Mouse (Mus musculus): ENCODE results near the gene Commd1. TPM values are rescaled to one million over a fixed set of nuclear protein-coding genes. Genes with fewer than 3 reads are reported as not detected.

The Commd1 gene
- polyA plus RNA-seq, 1 experiment from 2014 or later, result 332 TPM

DNA sequence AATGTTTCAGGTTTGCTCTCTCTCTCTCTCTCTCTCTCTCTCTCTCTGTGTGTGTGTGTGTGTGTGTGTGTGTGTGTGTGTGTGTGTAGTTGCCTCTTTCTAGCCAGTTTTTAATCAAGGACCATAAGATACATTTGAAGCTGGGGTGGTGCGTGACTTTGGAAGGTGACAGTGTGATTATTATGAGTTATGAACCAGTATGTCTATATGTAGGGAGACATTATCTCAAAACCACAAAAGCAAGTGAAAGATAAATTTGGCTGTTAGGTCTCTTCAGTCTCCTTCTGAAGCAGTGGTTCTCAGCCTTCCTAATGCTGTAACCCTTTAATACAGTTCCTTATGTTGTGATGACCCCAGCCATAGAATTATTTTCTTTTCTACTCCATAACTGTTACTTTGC is 96.8 kb downstream of the Commd1 start:
- H3K9ac ChIP-seq, result no peak overlapping the region
- H3K4me1 ChIP-seq, result no peaks in the 10 kb centered on the region
- WGBS, result 96% methylated on average over 1 of the region's 1 CpGs
- H3K4me2 ChIP-seq (replicated peaks), result no peak overlapping the region
- no peaks in the 10 kb centered on the region for H3K9me3 ChIP-seq (replicated peaks)
- H3K27me3 ChIP-seq, result no peaks in the 10 kb centered on the region
- H3K27ac ChIP-seq (replicated peaks), result no peak overlapping the region
- ATAC-seq (ENCODE audit: insufficient number of reproducible peaks, low FRiP score, low TSS enrichment, low read depth), result no peak
- no peak overlapping the region for H3K4me3 ChIP-seq (replicated peaks)
- H3K36me3 ChIP-seq, result no peaks in the 10 kb centered on the region

DNA sequence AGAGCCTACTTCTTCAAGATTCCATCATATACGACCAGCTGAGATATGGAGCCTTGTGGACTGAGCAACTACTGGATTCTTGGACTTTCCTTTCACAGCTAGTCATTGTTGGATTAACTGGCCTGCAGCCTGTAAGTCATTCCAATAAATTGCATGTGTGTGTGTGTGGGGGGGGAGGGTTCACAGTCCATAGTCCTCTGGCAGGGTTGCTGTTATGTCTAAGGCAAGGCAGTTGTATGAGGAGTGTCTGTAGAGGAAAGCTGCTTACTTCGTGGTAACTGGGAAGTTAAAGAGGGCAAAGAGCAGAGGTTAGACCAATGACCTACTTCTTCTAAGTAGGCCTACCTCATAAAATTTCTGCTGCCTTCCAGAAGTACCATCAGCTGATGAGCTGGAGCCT is 98.5 kb downstream of the Commd1 start:
- Histone ChIP-seq H3K4me3 (replicated peaks) (no peak overlapping the region), H3K4me1 (no peaks in the 10 kb centered on the region), H3K9me3 (replicated peaks) (no peaks in the 10 kb centered on the region), H3K27me3 (no peaks in the 10 kb centered on the region), H3K27ac (replicated peaks) (no peak overlapping the region), H3K9ac (no peak overlapping the region), H3K4me2 (replicated peaks) (no peak overlapping the region), H3K36me3 (no peaks in the 10 kb centered on the region)
- 91% methylated on average over 2 of the region's 2 CpGs for WGBS
- no peak for ATAC-seq (ENCODE audit: insufficient number of reproducible peaks, low FRiP score, low TSS enrichment, low read depth)

DNA sequence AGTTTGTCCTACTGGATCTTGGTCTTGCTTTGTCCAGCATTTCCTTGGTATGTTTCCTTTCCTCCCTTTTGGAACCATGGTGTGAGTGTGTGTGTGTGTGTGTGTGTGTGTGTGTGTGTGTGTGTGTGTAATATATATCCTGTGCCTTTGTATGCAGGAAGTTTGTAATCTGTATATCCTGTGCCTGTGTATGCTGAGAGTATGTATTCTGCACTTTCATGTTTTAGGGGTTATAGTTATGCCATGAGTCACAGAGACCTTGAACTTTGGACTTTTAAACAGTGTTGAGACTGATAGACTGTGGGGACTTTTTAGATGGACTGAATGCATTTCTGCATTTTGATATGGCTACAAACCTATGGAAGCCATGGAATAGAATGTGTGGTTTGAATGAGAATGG is 99.3 kb downstream of the Commd1 start:
- Histone ChIP-seq H3K4me2 (replicated peaks) (no peak overlapping the region), H3K9me3 (replicated peaks) (no peaks in the 10 kb centered on the region), H3K4me1 (no peaks in the 10 kb centered on the region), H3K4me3 (replicated peaks) (no peak overlapping the region), H3K36me3 (no peaks in the 10 kb centered on the region), H3K9ac (no peak overlapping the region), H3K27me3 (no peaks in the 10 kb centered on the region), H3K27ac (replicated peaks) (no peak overlapping the region)
- no peak for ATAC-seq (ENCODE audit: insufficient number of reproducible peaks, low FRiP score, low TSS enrichment, low read depth)

DNA sequence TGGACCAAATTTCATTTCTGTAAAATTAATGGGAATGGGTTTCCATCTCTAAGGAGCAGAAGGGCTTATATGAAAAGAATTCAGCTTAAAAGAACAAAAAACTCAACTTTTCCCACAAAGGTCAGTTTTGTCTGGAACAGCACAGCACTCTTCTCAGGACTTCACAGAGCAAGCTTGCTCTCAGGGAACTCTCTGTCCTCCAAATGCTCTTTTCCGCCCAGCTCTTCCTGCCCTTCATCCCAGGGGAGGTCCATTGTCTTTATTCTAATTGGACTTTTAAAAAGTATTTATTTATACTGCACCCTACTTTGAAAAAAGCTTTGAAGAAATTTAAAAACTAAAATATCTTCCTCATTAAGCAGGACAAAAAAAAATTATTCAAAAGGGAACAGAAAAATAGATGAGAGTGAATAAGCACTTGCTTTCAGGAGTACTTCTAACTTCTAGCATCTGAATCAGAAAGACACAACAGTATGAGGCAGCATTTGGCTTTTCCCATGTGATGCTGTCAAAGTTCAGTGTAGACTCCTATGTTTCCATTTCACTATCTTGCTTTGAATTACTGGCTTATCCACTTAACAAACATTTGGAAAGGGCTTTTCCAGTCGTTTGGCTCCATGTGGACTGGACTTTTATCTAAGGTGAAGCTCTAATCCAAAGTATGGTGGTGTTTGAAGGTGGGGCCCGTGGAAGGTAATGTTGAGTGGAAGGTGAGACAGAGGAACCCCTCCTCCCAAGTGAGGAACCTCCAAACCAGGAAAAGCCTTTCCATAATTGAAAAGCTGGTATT is 101.6 kb downstream of the Commd1 start:
- Histone ChIP-seq H3K4me2 (replicated peaks) (no peak overlapping the region), H3K9me3 (replicated peaks) (no peaks in the 10 kb centered on the region), H3K4me3 (replicated peaks) (no peak overlapping the region), H3K27me3 (no peaks in the 10 kb centered on the region), H3K4me1 (no peaks in the 10 kb centered on the region), H3K9ac (no peak overlapping the region), H3K27ac (replicated peaks) (no peak overlapping the region), H3K36me3 (no peaks in the 10 kb centered on the region)
- WGBS, result 69% methylated on average over 3 of the region's 3 CpGs
- ATAC-seq (ENCODE audit: insufficient number of reproducible peaks, low FRiP score, low TSS enrichment, low read depth), result no peak

DNA sequence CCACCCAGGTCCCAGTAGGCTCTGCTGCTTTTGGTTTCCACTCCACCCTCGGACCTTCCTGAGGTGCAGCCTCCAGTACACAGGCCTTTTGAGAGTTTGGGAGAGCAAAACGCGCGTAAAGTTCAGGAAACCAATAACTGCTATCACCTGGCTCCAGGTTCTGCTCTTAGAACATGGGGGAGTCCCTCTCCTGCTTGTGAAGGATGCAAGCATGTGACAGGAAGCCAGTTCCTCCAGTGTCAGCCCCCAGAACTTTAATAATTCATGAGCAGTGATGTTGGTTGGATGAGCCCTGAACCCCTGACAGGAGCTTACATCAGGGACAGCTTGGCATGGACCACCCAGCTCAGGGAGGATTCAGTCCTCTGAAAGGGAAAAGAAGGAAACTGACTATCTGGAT is 102.5 kb downstream of the Commd1 start:
- Histone ChIP-seq H3K4me3 (replicated peaks) (no peak overlapping the region), H3K4me1 (0 out of 2 replicates have a peak, but pooled peaks cover 7% of the 10 kb centered on the region), H3K4me2 (replicated peaks) (no peak overlapping the region), H3K36me3 (no peaks in the 10 kb centered on the region), H3K27ac (replicated peaks) (no peak overlapping the region), H3K9me3 (replicated peaks) (no peaks in the 10 kb centered on the region), H3K9ac (no peak overlapping the region), H3K27me3 (no peaks in the 10 kb centered on the region)
- 75% methylated on average over 4 of the region's 4 CpGs for WGBS
- no peak for ATAC-seq (ENCODE audit: insufficient number of reproducible peaks, low FRiP score, low TSS enrichment, low read depth)

DNA sequence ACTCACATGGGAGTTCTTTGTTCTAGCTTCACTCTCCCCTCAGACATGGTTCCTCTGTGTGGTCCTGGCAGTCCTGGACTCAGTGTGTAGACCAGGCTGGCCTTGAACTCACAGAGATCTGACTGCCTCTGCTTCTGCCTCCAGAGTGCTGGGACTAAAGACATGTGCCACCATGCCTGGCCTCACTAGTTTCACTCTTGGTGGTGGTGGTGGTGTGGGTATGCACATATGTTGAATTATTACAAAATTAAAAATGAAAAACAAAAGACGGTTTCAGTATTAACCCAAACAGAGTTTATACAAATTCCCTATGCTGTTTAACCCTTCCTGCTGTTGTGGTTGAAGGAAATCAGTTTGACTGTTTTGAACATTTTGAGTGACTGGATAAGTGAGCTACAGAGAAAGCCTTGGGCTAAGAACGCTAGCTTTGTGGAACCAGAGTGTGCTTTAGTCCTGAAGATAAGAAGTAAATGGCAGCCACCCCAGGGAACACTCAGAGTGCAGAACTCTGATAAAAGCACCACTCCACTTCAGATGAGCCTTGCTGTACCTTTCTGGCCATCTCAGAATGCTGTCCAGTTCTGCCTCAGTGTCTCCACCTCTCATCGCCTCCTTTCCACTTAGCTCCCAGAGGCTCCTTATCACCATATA is 105.4 kb downstream of the Commd1 start:
- ATAC-seq (ENCODE audit: insufficient number of reproducible peaks, low FRiP score, low TSS enrichment, low read depth), result no peak
- Histone ChIP-seq H3K9me3 (replicated peaks) (no peaks in the 10 kb centered on the region), H3K4me1 (peaks cover 15% of the 10 kb centered on the region; the same call in 1 of the 2 replicates), H3K27ac (replicated peaks) (no peak overlapping the region), H3K4me3 (replicated peaks) (no peak overlapping the region), H3K27me3 (no peaks in the 10 kb centered on the region), H3K9ac (no peak overlapping the region), H3K4me2 (replicated peaks) (no peak overlapping the region), H3K36me3 (no peaks in the 10 kb centered on the region)
- WGBS, result 73% methylated on average over 3 of the region's 3 CpGs

DNA sequence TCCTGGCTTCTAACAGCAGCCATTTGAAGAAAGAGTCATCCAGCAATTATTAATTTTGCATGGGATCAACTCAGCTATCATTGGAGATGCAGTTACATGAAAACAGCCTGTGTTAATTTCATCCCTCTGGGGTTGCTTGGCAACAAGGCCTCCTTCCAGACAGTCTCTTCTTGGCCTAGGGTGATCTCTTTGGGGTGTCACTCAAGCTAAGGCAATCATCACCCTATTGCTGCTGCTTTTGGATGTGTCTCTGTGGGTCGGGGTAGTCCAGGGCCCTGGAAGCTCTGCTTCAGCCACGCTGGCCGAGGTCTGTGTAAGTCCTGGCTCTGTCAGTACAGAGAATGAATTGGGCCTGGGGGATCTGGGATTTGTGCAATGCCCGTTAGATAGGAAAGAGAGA is 106.9 kb downstream of the Commd1 start:
- Histone ChIP-seq H3K36me3 (no peaks in the 10 kb centered on the region), H3K4me3 (replicated peaks) (no peak overlapping the region), H3K9me3 (replicated peaks) (no peaks in the 10 kb centered on the region), H3K4me2 (replicated peaks) (no peak overlapping the region), H3K27ac (replicated peaks) (peak overlapping the region; percentile 55; the same call in 1 of the 2 replicates), H3K9ac (no peak overlapping the region), H3K27me3 (no peaks in the 10 kb centered on the region), H3K4me1 (peaks cover 15% of the 10 kb centered on the region; the same call in 1 of the 2 replicates)
- no peak for ATAC-seq (ENCODE audit: insufficient number of reproducible peaks, low FRiP score, low TSS enrichment, low read depth)
- WGBS, result 46% methylated on average over 4 of the region's 4 CpGs

DNA sequence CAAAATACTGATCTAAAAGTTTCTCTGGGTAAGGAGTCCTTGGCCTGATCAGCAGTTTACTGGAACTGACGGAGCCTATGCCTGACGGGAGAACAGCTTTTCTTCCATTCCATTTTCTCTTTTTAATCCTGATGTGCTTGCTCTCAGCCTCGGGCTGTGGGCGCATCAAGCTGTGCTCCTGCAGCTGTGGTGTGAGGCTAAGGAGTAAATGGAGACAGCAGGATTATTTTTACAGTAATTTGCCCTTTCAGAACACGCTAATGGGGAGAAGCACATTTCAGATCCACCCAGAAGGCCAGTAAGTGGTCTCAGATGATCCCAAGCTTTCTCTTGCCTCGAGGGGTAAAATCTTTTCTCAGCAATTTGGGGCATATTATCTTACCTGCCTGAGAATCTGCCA is 107.4 kb downstream of the Commd1 start:
- Histone ChIP-seq H3K9ac (no peak overlapping the region), H3K4me3 (replicated peaks) (no peak overlapping the region), H3K27me3 (no peaks in the 10 kb centered on the region), H3K27ac (replicated peaks) (peak overlapping the region; percentile 55), H3K4me1 (peaks cover 15% of the 10 kb centered on the region; the same call in 1 of the 2 replicates), H3K4me2 (replicated peaks) (no peak overlapping the region), H3K9me3 (replicated peaks) (no peaks in the 10 kb centered on the region), H3K36me3 (no peaks in the 10 kb centered on the region)
- ATAC-seq (ENCODE audit: insufficient number of reproducible peaks, low FRiP score, low TSS enrichment, low read depth), result no peak
- 32% methylated on average over 6 of the region's 6 CpGs for WGBS

DNA sequence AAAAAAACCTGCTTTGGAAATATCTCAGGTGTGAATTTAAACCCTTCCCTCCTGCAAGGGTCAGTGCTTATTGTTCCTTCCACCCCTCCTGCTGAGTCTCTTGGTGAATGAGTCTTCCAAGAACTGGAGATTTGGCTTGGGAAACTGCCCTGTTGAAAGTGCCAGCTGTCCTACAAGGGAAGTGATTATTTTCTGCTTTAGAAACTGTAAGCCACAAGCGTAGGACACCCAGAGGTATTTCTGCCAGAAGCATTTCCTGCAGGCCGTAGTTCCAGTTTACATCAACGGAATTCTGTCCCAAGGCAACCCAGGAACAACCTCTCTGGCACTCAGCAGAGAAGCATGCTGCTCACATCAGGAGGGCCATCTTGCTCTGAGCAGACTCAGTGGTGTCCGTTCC is 108.8 kb downstream of the Commd1 start:
- Histone ChIP-seq H3K9ac (no peak overlapping the region), H3K4me1 (peaks cover 15% of the 10 kb centered on the region; the same call in 1 of the 2 replicates), H3K9me3 (replicated peaks) (no peaks in the 10 kb centered on the region), H3K4me2 (replicated peaks) (no peak overlapping the region), H3K36me3 (no peaks in the 10 kb centered on the region), H3K27ac (replicated peaks) (no peak overlapping the region), H3K4me3 (replicated peaks) (no peak overlapping the region), H3K27me3 (no peaks in the 10 kb centered on the region)
- ATAC-seq (ENCODE audit: insufficient number of reproducible peaks, low FRiP score, low TSS enrichment, low read depth), result no peak
- WGBS, result 54% methylated on average over 4 of the region's 4 CpGs

DNA sequence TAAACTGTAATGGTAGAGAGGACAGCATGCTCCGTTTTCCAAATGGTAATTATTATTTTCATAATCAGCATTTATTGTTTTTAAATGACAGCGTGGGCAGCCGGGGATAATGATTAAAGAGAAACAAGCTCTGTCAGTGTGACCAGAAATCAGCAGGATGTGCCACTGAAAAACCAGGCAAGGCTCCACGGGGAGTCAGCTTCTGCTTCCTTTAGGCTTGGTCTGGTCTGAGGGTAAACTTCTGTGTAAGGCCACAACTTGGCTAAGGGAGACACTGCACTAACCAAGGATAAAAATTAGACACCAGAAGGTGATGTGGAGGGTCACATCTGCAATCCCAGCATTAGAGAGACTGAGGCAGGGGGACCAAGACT is 109.9 kb downstream of the Commd1 start:
- 51% methylated on average over 4 of the region's 4 CpGs for WGBS
- 0 out of 2 replicates have a peak overlapping the region, but pooled peaks have one; percentile 8 for H3K27ac ChIP-seq (replicated peaks)
- no peak overlapping the region for H3K4me2 ChIP-seq (replicated peaks)
- H3K9me3 ChIP-seq (replicated peaks), result no peaks in the 10 kb centered on the region
- H3K27me3 ChIP-seq, result no peaks in the 10 kb centered on the region
- no peaks in the 10 kb centered on the region for H3K36me3 ChIP-seq
- peaks cover 15% of the 10 kb centered on the region; the same call in 1 of the 2 replicates for H3K4me1 ChIP-seq
- no peak for ATAC-seq (ENCODE audit: insufficient number of reproducible peaks, low FRiP score, low TSS enrichment, low read depth)
- no peak overlapping the region for H3K9ac ChIP-seq
- H3K4me3 ChIP-seq (replicated peaks), result no peak overlapping the region

DNA sequence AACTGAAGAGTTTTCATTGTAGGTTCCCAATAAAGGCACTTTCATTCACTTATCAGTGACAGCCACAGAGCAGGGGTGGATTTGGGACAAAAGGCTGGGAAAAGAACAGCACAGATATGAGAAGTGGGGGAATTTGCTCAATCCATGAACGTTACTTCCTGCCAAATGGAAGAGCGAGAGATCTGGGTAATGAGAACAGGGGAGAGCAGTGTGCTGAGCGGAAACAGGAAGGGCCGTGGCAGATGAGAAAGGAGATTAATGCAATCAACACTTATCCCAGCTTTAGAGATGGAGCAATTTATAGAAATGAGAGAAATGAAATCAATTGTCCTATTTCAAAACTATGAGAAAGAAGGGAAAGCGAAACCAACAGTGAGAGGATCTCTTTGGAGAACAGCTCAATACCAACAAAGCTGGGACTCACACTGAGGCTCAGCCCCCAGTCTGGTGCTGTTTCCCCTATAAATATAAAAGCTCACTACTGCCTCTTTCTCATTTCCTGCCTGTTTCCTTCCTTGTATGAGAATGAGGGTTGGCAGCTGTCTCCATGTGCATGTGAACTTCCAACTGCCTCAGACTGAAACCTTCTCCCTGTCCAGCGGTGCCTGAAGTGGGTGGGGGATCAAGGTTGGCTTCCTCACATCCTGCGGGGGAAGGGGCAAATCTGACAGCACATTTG is 110.4 kb downstream of the Commd1 start:
- Histone ChIP-seq H3K4me3 (replicated peaks) (no peak overlapping the region), H3K36me3 (no peaks in the 10 kb centered on the region), H3K9me3 (replicated peaks) (no peaks in the 10 kb centered on the region), H3K9ac (no peak overlapping the region), H3K4me2 (replicated peaks) (no peak overlapping the region), H3K4me1 (peaks cover 15% of the 10 kb centered on the region; the same call in 1 of the 2 replicates), H3K27ac (replicated peaks) (0 out of 2 replicates have a peak overlapping the region, but pooled peaks have one; percentile 8), H3K27me3 (no peaks in the 10 kb centered on the region)
- no peak for ATAC-seq (ENCODE audit: insufficient number of reproducible peaks, low FRiP score, low TSS enrichment, low read depth)
- WGBS, result 54% methylated on average over 7 of the region's 7 CpGs

All from embryonic facial prominence, embryonic 15.5 days (tissue).